Mouse (Mus musculus) intestine, postnatal 0 days (tissue): ENCODE results near the gene Lypd6. TPM values are rescaled to one million over a fixed set of nuclear protein-coding genes. Genes with fewer than 3 reads are reported as not detected.

ENCODE experiments used
- ATAC-seq: fragments of 200-750 bp; cut with Nextera tagmentation; 2 replicates; pipeline ENCODE4 v1.8.0; 2017; ENCODE audit warnings: mild to moderate bottlenecking, moderate TSS enrichment, moderate library complexity
- H3K27ac ChIP-seq: fragments of 300-500 bp; sonication (generic); 2 replicates; pipeline ENCODE4 v1.5.1; 2014; ENCODE audit warnings: mild to moderate bottlenecking, low read depth, low read length, moderate library complexity
- H3K27me3 ChIP-seq: fragments of 300-500 bp; sonication (generic); replicated peaks from 2 replicates; pipeline ENCODE4 v1.6.1; 2014; ENCODE audit warnings: low read length, mixed read lengths; ENCODE audit not compliant: control insufficient read depth, insufficient read depth
- H3K36me3 ChIP-seq: fragments of 300-500 bp; sonication (generic); 2 replicates; pipeline ENCODE4 v1.6.1; 2014; ENCODE audit warnings: mild to moderate bottlenecking, moderate library complexity; ENCODE audit not compliant: control insufficient read depth, insufficient read depth
- H3K4me1 ChIP-seq: fragments of 300-500 bp; sonication (generic); replicated peaks from 2 replicates; pipeline ENCODE4 v1.6.1; 2014; ENCODE audit warnings: antibody characterized with exemption, low read length, mixed read lengths; ENCODE audit not compliant: control insufficient read depth, insufficient read depth
- H3K4me2 ChIP-seq: fragments of 300-500 bp; sonication (generic); replicated peaks from 2 replicates; pipeline ENCODE4 v1.6.1; 2014; ENCODE audit warnings: low read depth, mild to moderate bottlenecking, moderate library complexity
- H3K4me3 ChIP-seq: fragments of 300-500 bp; sonication (generic); 2 replicates; pipeline ENCODE4 v1.5.1; 2014; ENCODE audit warnings: low read depth, low read length
- H3K9ac ChIP-seq: fragments of 300-500 bp; sonication (generic); 2 replicates; pipeline ENCODE4 v1.6.1; 2014; ENCODE audit warnings: mild to moderate bottlenecking, low read depth, low read length
- H3K9me3 ChIP-seq: fragments of 300-500 bp; sonication (generic); 2 replicates; pipeline ENCODE4 v1.6.1; 2016; ENCODE audit warnings: mixed run types; ENCODE audit not compliant: control insufficient read depth
- CTCF ChIP-seq: sonication (generic); IDR thresholded peaks from 2 replicates; pipeline ENCODE4 v1.5.1; 2016; ENCODE audit warnings: low read depth, mild to moderate bottlenecking, control low read depth, antibody characterized with exemption, moderate library complexity
- WGBS: fragments of 180-500 bp; shearing (Covaris S2); extraction: QIAGEN DNeasy Blood & Tissue Kit; methylation state at CpG from one replicate; pipeline ENCODE4 v1.1.7; 2014; 5-methylcytosine and 5-hydroxymethylcytosine counted together
- polyA plus RNA-seq: library from polyadenylated mRNA; unstranded; fragments of >200 nt; fragmentation: Nextera tagmentation; extraction: Ambion mirVana; gene quantifications from 2 replicates; pipeline ENCODE4 v1.2.1, GENCODE M21; 2015

Lypd6 gene
- polyA plus RNA-seq, 1 experiment from 2014 or later, result 1.9 TPM

- no peaks in the 10 kb centered on the region for H3K36me3 ChIP-seq
- H3K4me3 ChIP-seq, result no peak overlapping the region
- H3K9me3 ChIP-seq, result no peaks in the 10 kb centered on the region
- no peak overlapping the region for H3K4me2 ChIP-seq
- H3K9ac ChIP-seq, result no peak overlapping the region
- H3K27ac ChIP-seq, result no peak overlapping the region
- WGBS, result 38% methylated on average over 7 of the region's 7 CpGs
- no peak for TF ChIP-seq CTCF
- ATAC-seq, result no peak
- peaks cover 7% of the 10 kb centered on the region; the same call in 1 of the 2 replicates for H3K4me1 ChIP-seq
- no peaks in the 10 kb centered on the region for H3K27me3 ChIP-seq
Measured at GRCm38 (mm10) chr2:50103850-50104503, 37.7 kb downstream of the Lypd6 start.

GRCm38 (mm10) chr2:50105590-50105989, 39.4 kb downstream of the Lypd6 start:
- no peaks in the 10 kb centered on the region for H3K36me3 ChIP-seq
- no peak overlapping the region for H3K9ac ChIP-seq
- H3K4me3 ChIP-seq, result no peak overlapping the region
- H3K4me2 ChIP-seq, result no peak overlapping the region
- no peak for ATAC-seq
- WGBS, result 66% methylated on average over 3 of the region's 3 CpGs
- H3K9me3 ChIP-seq, result no peaks in the 10 kb centered on the region
- H3K4me1 ChIP-seq, result peaks cover 10% of the 10 kb centered on the region; the same call in 1 of the 2 replicates
- H3K27me3 ChIP-seq, result no peaks in the 10 kb centered on the region
- TF ChIP-seq CTCF, result no peak
- H3K27ac ChIP-seq, result no peak overlapping the region

- 88% methylated on average over 3 of the region's 3 CpGs for WGBS
Measured at GRCm38 (mm10) chr2:50105992-50106391, 39.8 kb downstream of the Lypd6 start.

GRCm38 (mm10) chr2:50106879-50107278, 40.6 kb downstream of the Lypd6 start:
- ATAC-seq, result no peak
- Histone ChIP-seq H3K4me2 (no peak overlapping the region), H3K27ac (no peak overlapping the region), H3K4me3 (no peak overlapping the region), H3K27me3 (no peaks in the 10 kb centered on the region), H3K36me3 (no peaks in the 10 kb centered on the region), H3K9ac (no peak overlapping the region), H3K4me1 (peaks cover 10% of the 10 kb centered on the region; the same call in 1 of the 2 replicates), H3K9me3 (no peaks in the 10 kb centered on the region)
- no peak for TF ChIP-seq CTCF
- WGBS, result 77% methylated on average over 3 of the region's 3 CpGs

More at GRCm38 (mm10) chr2:50105992-50106391, 39.8 kb downstream of the Lypd6 start:
- no peaks in the 10 kb centered on the region for H3K27me3 ChIP-seq
- TF ChIP-seq CTCF, result no peak
- no peaks in the 10 kb centered on the region for H3K9me3 ChIP-seq
- no peak overlapping the region for H3K4me3 ChIP-seq
- H3K36me3 ChIP-seq, result no peaks in the 10 kb centered on the region
- peaks cover 10% of the 10 kb centered on the region; the same call in 1 of the 2 replicates for H3K4me1 ChIP-seq
- H3K27ac ChIP-seq, result no peak overlapping the region
- ATAC-seq, result no peak
- no peak overlapping the region for H3K9ac ChIP-seq
- H3K4me2 ChIP-seq, result no peak overlapping the region

GRCm38 (mm10) chr2:50110167-50110566, 43.9 kb downstream of the Lypd6 start:
- no peak for TF ChIP-seq CTCF
- ATAC-seq, result no peak
- 30% methylated on average over 10 of the region's 10 CpGs for WGBS
- Histone ChIP-seq H3K36me3 (no peaks in the 10 kb centered on the region), H3K4me2 (peak overlapping the region; percentile 37), H3K27me3 (no peaks in the 10 kb centered on the region), H3K27ac (no peak overlapping the region), H3K9me3 (no peaks in the 10 kb centered on the region), H3K4me1 (peaks cover 3% of the 10 kb centered on the region; the same call in 1 of the 2 replicates), H3K9ac (no peak overlapping the region; the same call in 1 of the 2 replicates), H3K4me3 (no peak overlapping the region)

GRCm38 (mm10) chr2:50111169-50111568, 44.9 kb downstream of the Lypd6 start:
- WGBS, result 86% methylated on average over 3 of the region's 3 CpGs
- TF ChIP-seq CTCF, result no peak
- no peak overlapping the region for H3K4me2 ChIP-seq
- H3K4me1 ChIP-seq, result peaks cover 3% of the 10 kb centered on the region; the same call in 1 of the 2 replicates
- H3K4me3 ChIP-seq, result no peak overlapping the region
- H3K36me3 ChIP-seq, result no peaks in the 10 kb centered on the region
- no peak for ATAC-seq
- no peak overlapping the region for H3K9ac ChIP-seq
- H3K27me3 ChIP-seq, result no peaks in the 10 kb centered on the region
- no peak overlapping the region for H3K27ac ChIP-seq
- H3K9me3 ChIP-seq, result no peaks in the 10 kb centered on the region
